Mouse (Mus musculus) stomach, postnatal 0 days (tissue): ENCODE data around the gene Gm3696.
"Not testable (repeated sequence)": the region's sequence is repeated elsewhere in the genome, so short reads cannot be mapped to it uniquely, and the experiment has no call there.

Experiments used
- CTCF ChIP-seq: IDR thresholded peaks from 2 replicates; pipeline ENCODE4 v1.5.1; 2016; ENCODE audit warnings: antibody characterized with exemption, low read depth, mild to moderate bottlenecking, moderate library complexity
- EP300 ChIP-seq: optimal IDR thresholded peaks from 2 replicates; pipeline ENCODE3; 2016; ENCODE audit warnings: antibody characterized with exemption

DNA sequence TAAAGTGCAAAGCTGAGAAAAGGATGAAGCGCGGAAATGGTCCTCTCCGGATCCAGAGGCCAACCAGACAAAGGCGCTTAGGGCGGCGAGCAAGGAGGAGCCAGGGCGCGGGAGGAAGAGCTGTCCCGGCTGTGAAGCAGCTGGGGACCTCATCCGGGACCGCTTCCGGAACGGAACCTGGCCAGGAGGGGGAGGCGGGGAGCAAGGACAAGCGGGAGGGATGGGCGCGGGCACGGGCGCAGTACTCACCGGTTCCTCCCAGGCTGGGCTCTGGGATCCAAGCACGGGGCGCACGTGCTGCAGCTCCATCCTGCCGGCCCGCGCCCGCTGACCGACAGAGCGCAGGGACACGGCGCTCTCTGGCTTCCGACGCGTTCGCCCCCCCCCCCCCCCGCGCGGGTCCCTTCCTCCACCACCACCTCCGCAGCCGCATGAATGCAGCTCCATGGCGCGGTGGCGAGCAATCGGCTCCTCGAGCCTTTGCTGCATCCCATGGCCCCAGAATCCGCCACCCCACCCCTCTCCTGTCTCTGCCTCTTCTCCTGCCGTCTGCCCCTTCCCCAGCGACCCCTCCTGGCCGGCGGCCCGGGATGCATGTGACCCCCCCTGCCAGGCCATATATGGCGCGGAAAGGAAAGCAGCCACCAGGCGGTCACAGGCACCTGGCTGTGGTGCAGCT, 4.8 kb upstream of the Gm3696 start:
- TF ChIP-seq CTCF, EP300: not testable (repeated sequence)
